Mouse (Mus musculus) kidney, adult 8-10 months (tissue): Measurements from ENCODE around the gene Krtap16-1.

ENCODE experiments used
- DNase-seq, 2 experiments: peaks; one replicate each; pipeline ENCODE4 v3.0.0; 2022

The Krtap16-1 gene

GRCm38 (mm10) chr11:99986180-99986647, at the start of gene Krtap16-1:
Gene Krtap16-1 (minus strand): TSS chr11:99986597.
- DNase-seq: no peak

DNA sequence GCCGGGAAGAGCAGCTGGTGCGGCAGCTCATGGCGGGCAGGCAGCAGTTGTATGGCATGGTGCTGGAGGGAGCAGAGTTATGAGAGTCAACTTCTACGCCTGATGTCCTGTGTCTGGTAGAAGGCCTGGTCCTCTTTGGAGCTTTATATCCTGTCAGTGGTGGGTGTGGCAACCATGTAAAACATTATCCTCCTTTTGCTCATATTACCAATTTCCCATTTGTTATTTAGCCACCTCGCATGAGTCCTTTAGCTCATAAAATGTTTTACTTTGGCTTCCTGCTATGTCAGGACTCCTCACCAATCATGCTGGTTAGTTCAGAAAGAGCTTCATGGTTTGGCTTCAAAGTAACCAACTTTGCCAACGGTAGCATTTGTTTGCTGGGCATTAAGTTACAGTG, 43.4 kb upstream of the Krtap16-1 start, which contains the start of gene Krt33b:
TSS of gene Krt33b (minus strand) at position 101 of the 400 bp plus-strand sequence.
- no peak for DNase-seq

DNA sequence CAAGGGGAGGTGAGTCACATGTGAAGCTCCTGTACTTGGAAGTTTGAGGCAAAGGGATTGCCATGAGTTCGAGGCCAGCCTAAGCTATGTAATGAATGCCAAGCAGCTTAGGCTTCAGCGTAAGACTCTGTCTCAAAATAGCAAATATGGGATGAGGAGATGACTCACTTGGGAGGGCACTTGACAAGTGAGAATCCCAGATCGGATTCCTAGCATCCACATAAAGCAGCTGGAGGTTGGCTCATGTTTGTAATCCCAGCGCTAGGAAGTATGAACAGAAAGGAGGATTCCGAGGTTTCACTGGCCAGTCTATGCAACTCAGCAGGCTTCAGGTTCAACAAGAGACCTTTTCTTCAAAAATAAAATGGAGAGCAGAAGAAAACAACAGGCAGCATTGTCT, 35.0 kb upstream of the Krtap16-1 start:
- no peak for DNase-seq

DNA sequence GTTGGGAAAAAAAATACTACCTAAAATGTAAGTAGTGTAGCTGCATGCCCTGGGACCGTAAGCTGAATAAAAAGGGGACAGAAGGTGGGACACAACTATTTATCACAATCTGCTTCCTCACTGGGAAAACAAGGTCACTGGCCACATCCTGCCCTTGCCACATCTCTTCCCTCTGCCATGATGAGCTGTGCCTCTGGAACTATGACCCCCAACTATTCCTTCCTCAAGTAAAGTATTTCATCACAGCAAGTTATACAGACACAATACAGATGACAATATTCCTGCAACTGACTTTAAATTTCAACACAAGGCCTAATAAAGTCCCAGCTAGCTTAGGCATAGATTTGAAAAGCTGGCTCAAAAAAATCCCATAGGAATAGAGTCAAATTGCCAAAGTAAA, 33.1 kb upstream of the Krtap16-1 start:
- DNase-seq: no peak

DNA sequence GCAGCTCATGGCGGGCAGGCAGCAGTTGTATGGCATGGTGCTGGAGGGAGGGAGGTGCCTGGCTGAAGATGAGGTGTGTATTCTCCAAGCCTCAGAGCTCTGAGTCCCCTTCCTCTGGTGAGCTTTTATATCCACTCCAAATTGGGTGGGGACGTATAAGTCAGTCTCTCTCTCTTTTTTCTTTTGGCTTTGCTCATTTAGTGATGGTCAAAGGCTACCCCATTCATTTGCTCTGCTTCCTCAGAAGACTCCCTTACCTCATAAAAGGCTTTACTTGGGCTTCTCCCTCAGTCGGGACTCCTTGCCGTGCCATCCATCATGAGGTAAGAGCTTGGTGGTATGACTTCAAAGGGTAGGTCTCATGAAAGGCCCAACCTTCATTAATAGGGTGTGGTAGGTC, 29.7 kb upstream of the Krtap16-1 start, which contains the start of gene Krt33a:
TSS of gene Krt33a (minus strand) at position 101 of the 400 bp plus-strand sequence.
- DNase-seq: no peak

DNA sequence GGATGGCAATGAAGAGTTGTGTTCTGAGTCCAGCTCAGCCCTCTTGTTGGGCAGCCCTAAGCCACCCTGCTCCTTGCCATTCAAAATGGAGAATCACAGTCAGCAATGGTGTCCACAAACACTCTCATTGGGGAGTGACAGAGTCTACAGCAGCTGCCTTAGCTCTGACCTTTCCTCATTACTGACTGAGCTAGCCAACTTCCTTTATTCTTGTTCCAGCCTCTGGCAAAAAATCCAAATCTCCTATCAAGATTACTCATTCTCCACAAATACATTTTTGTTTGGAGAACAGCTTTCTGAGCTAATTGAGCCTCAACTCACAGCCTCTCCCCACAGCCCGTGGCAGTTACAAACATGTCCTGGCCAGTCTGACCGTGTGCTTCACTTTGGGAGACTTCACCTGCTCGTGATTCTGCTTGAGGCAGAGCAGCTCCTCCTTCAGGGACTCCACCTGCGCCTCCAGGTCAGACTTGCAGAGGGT, 27.3 kb upstream of the Krtap16-1 start:
- DNase-seq: no peak

DNA sequence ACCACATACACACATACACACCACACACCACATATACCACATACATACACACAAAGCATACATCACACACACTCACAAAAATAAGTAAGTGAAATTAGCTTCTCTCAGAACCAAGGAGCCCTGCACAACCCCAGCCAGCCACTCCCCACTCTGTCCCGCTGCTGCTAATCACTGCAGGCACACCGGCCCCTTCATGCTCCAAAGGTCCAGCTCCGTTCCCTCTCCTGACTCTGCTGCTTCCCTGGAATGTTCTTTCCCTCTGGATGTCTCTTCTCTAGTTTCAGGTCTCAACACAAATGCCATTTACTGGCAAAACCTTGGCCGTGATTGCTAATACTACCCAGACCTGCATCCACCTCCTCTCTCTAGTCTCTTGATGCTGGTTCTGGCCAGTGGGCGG, 24.3 kb upstream of the Krtap16-1 start:
- no peak for DNase-seq

GRCm38 (mm10) chr11:100008336-100008735, 21.9 kb upstream of the Krtap16-1 start:
- no peak for DNase-seq

GRCm38 (mm10) chr11:100006624-100007023, 20.2 kb upstream of the Krtap16-1 start:
- no peak for DNase-seq

- DNase-seq: no peak
Observed at GRCm38 (mm10) chr11:100005905-100006304, 19.5 kb upstream of the Krtap16-1 start.

DNA sequence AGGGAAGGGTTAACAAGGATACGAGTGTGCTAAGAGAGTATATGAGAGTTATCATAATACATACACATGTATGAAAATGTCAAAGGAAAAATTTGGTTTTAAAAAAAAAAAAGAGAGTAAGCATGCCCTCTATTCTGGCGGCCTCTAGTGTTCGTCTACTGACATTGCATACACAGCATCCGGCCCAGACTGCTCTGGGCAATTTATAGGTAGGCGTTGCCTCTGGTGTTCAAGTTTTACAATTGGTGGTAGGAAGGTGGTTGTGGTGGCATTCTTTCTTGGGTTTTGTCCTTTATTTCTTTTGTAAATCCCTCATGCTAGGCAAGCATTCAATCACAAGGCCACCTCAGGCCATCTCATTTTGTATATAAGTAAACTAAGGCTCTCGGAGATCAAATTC, 18.4 kb upstream of the Krtap16-1 start:
- peak; percentile 14 to 45 for DNase-seq

- no peak for DNase-seq
Observed at GRCm38 (mm10) chr11:99999091-99999490, 12.7 kb upstream of the Krtap16-1 start.

GRCm38 (mm10) chr11:99994384-99994661, 7.9 kb upstream of the Krtap16-1 start:
- DNase-seq: no peak

- no peak for DNase-seq
Observed at GRCm38 (mm10) chr11:99993620-99994383, 7.4 kb upstream of the Krtap16-1 start, which contains the start of gene Krtap17-1. Gene Krtap17-1 (minus strand): TSS chr11:99993994.

DNA sequence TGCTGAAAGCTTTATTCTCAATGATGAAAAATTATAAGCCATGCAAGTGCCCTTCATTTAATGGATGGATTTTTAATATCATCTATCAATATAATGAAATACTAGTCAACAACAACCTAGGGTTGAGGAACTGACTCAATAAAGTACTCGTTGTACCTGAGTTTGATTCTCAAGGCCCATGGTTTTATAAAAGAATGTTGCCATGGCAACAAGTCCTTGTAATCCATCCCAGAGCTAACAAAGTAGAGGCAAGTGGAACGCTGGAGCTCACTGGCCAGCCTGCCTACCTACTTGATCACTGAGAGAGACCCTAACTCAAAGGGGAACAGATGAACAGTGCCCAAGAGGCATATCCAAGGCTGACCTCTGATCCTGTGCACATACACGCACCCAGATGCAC, 4.2 kb upstream of the Krtap16-1 start:
- DNase-seq: no peak

DNA sequence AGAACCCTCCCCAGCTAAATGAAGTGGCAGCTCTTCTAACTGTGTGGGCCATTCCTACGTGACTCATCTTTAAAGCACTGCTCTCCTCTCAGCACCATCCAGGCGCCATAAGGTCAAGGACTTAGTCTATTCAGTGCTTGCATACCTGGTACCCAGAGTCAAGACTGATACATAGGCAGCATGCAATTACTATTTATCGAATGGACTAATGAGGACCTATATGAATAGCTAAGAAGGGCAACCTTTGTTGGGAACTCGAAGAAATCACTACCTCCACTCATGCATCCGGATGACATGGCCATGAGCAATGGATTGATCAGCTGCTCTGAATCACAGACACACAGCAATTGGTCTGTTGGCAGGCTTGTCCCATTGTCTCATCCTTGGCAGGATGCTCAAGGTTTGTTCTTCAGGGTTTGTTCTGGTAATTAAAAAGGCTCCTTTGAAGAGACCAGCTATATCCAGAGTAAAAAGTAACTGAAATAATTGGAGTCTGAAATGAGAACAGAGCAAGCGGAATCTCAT, 3.5 kb upstream of the Krtap16-1 start:
- no peak for DNase-seq

DNA sequence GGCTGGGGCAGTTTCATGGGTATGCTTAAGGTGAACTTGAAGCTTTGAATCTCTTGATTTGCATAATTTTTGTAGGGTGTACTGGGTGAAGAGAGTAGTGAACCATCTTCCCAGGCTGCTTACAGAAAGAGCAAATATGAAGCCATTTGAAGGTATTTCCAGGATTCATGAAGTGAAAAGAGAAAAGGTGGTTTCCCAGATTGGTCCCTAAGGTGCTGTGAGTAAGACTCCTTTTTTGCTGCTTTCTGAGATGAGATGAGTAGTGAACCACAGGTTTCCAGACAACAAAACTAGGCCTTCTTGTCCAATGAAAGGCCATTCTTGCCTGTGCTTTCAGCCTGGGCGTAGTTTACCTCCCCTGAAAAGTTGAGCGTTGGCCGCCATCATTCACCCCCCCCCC, 2.1 kb upstream of the Krtap16-1 start:
- DNase-seq: no peak

- no peak for DNase-seq
Observed at GRCm38 (mm10) chr11:99985291-99986092, 905 bp downstream of the Krtap16-1 start.

DNA sequence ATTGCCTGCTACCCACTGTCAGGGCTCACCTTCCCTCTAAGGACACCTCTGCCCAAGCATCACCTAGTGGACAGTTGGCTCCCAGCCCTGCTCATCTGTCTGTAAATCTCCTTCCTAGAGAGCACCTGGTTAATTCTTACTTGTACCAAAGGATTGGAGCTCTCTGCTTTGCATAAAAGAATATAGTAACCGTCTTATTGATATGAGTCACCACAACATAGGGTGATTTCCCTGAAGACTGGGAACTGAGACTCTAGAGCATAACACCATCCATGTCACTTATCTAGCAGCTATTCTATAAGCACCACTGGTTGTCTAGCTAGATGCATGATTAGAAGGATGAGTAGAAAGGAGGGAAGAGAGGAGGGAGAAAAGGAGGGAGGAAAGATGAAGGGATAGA, 3.0 kb downstream of the Krtap16-1 start:
- DNase-seq: no peak

GRCm38 (mm10) chr11:99982731-99983130, 3.7 kb downstream of the Krtap16-1 start:
- DNase-seq: no peak

DNA sequence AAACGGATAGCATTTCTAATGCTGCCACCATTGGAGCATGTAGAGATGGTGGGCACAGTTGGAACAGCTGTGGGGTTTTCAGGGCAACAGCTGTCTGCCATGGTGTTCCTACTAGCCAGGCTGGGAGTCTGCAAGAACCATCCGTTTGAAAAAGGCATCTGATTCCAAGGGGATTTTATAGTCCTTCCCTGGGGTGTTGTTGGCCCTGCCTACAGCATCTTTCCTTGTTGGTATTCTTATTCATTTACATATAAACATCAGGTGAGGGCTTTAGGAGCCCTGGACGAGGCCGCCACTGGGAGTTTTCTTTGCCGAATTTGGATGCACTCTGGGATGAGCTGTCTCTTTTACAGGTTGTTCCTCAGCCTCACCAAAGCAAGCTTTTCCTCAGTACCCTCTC, 7.4 kb downstream of the Krtap16-1 start, which contains the start of gene Krtap29-1:
TSS of gene Krtap29-1 (minus strand) at position 101 of the 400 bp plus-strand sequence.
- DNase-seq: no peak

GRCm38 (mm10) chr11:99965961-99966360, 20.4 kb downstream of the Krtap16-1 start:
- DNase-seq: no peak

DNA sequence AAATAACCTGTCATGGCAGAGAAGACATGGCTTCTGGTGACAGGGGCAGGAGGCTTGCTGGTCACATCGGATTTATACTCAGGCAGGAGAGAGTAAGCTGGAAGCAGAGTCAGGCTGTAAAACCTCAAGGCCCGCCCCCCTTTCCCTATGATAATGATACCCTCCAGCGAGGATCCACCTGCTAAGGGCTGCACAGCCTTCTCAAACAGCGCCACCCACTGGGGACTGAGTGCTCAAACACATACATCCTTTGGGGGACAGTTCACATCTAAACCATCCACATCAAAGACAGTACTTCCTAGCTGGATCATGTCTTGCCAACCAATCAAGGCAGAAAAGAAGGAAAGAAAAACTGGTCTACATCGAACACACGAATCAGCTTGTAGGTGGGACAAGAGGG, 22.2 kb downstream of the Krtap16-1 start:
- no peak for DNase-seq

DNA sequence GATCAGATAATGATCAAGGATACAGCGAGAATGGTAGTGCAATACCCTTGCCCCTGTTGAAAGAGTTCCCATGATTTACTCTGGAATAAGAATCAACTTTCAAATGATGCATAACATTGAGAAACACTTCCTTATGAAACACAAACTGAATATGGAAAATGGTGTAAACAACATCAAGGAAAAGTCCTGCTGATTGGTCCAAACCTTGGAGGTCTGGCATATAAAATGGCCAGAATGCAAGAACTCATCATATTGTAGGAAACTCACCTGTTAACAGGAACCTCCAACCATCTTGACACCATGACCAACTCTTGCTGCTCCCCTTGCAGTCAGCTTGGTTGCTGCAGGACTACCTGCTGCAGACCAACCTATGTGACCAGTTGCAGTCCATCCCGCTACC, 38.2 kb downstream of the Krtap16-1 start, which contains the start of gene Krtap9-5:
TSS of gene Krtap9-5 (plus strand) at position 301 of the 400 bp plus-strand sequence.
- no peak for DNase-seq
